ENCODE assay signal across 8 mouse cellular contexts in the genomic region with DNA sequence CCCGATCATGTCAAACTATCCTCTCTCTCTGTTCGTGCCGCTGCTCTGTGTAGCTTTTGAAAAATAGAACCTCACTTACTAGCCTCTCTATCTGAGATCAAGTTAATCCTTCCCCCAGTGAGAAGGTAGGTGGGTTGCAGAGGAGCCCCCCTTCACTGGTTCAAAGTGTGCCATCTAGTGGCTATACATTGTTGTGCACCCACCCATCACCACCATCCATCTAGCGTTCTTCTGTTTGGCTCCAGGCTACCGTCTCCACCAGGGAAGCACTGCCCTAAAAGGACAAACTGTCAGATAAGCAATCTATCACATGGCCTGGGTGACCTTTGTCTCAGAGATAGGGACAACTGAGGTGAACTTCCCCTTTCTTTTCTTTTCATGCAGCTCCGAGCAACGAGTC.
A peak's percentile ranks its signal among the peaks of the same experiment; 100 is the strongest.
DNase-seq lines count a peak whose midpoint lies in the region; ATAC-seq and TF ChIP-seq lines count a peak whose summit lies in the region.

No protein-coding gene starts in this region.

- no peak overlapping the region for H3K9ac ChIP-seq in hindbrain, postnatal 0 days (replicated peaks; ENCODE audit: low read length)

- no peaks in the 10 kb centered on the region for H3K9me3 ChIP-seq in hindbrain, postnatal 0 days (ENCODE audit: low read length)

- no peak overlapping the region for H3K4me2 ChIP-seq in hindbrain, postnatal 0 days (ENCODE audit: low read depth, low read length)

- peak; percentile 27; the same call in 1 of the 2 replicates for ATAC-seq in hindbrain, postnatal 0 days

- DNase-seq in adrenal gland, adult 18-20 months (ENCODE audit: low spot score in 2 of 2), result peak; percentile 23 to 38
- no peak for DNase-seq in adrenal gland, postnatal 4 days (ENCODE audit: low spot score in 2 of 2)
- DNase-seq in right cerebral cortex, adult 18-20 months, result peak; percentile 41
- no peak for DNase-seq in right cerebral cortex, postnatal 25 days
- DNase-seq in embryo, embryonic 11.5 days (ENCODE audit: low read depth, low spot score), result peak; percentile 20
- peak; percentile 58 for DNase-seq in hindbrain, postnatal 0 days (ENCODE audit: low spot score)
- DNase-seq in lung, postnatal 14 days, result peak; percentile 57
- DNase-seq in thymus, postnatal 36 days, result peak; percentile 7 to 23

- H3K4me3 ChIP-seq in hindbrain, postnatal 0 days (ENCODE audit: low read length), result no peak overlapping the region

- no peaks in the 10 kb centered on the region for H3K4me1 ChIP-seq in hindbrain, postnatal 0 days (ENCODE audit: insufficient read depth, low read length)

- peak; percentile 86 for TF ChIP-seq CTCF in hindbrain, postnatal 0 days (IDR thresholded peaks at IDR 0.05; ENCODE audit: low read depth)

- no peaks in the 10 kb centered on the region for H3K27me3 ChIP-seq in hindbrain, postnatal 0 days (ENCODE audit: insufficient read depth, low read length)

- no peak overlapping the region for H3K27ac ChIP-seq in hindbrain, postnatal 0 days

- 51% methylated on average over 7 of the region's 7 CpGs for WGBS in hindbrain, postnatal 0 days

- peaks cover 4% of the 10 kb centered on the region; the same call in 1 of the 2 replicates for H3K36me3 ChIP-seq in hindbrain, postnatal 0 days (ENCODE audit: insufficient read depth, low read length)

Comparison
In these comparisons a context has a peak if more than half of its experiments do, and no peak if none do; other contexts are left out.
1. DNase-seq: peak in adrenal gland, adult 18-20 months (2 of 2), right cerebral cortex, adult 18-20 months (single experiment), embryo, embryonic 11.5 days (single experiment), hindbrain, postnatal 0 days (single experiment), lung, postnatal 14 days (single experiment) and thymus, postnatal 36 days (2 of 2); none in adrenal gland, postnatal 4 days (0 of 2) and right cerebral cortex, postnatal 25 days (single experiment).